Mouse (Mus musculus) skeletal muscle tissue, adult 2 months (tissue): Measurements from ENCODE around the gene Car7.
"Not testable (repeated sequence)": the region's sequence is repeated elsewhere in the genome, so short reads cannot be mapped to it uniquely, and the experiment has no call there.

ENCODE experiments used
- DNase-seq: peaks from one replicate; pipeline ENCODE4 v3.0.0-alpha.2; 2012; ENCODE audit warnings: low read depth, low spot score

Gene Car7

GRCm38 (mm10) chr8:104565457-104565798 is 30.9 kb downstream of the Car7 start:
- no peak for DNase-seq

GRCm38 (mm10) chr8:104569559-104569958 is 35.1 kb downstream of the Car7 start:
- no peak for DNase-seq

DNA sequence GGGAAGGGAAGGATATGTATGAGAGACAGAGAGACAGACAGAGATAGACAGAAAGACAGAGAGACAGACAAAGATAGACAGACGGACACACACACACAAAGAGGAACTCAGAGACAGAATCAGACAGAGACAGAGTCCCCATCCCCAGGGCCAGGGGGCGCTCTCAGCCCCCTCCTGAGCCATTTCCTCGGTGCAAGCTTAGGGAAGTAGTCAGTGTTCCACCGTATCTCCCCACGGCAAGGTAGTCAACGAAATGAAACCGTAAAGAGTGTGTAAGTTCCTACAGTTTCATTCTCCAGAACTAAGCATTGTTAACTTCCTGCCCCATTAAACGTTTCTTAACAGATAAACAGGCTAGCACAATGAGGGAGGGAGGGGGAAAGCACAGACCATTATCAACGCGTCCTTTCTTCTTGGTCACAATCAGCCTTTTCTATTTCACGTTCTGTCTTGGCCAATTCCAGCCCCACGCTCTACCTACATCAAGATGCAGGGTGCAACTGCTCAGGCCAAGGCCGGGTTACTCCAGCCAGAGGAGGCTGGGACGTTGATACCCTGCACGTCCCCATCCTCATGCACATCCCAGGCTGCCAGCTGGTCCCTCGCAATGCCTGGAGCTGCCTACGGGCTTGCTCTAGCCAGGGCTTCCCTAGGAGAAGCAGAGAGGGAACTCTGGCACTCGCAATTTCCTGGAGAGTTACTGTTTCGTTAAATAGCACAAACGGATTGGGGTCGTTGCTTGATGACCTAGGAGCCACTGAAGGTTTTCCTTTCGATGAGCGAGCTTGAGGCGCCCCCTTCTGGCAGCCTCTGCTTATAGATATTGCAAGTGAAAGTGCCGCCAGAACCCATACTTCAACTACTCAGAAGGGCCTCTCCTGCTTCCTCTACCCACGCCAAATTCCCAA is 36.2 kb downstream of the Car7 start:
- peak; percentile 69 for DNase-seq

GRCm38 (mm10) chr8:104576820-104577219 is 42.3 kb downstream of the Car7 start:
- DNase-seq, result no peak

DNA sequence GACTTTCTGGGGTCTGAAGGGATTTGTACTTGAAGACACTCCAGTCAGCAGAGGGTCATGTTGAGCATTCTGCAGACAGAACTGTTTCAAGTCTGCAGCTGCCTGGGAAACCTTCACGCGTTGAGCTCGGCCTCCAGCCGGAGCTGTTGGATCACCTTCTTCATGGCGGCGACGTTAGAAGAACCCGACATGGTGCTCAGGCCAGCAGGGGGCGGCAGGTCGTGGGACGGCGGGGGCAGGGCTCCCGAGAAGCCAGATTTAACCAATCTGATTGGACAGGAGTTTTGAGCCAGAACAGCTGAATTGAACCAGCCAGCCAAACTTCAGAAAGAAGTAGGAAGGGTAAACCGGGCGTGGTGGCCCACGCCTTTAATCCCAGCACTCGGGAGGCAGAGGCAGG is 43.1 kb downstream of the Car7 start:
- DNase-seq, result not testable (repeated sequence)

DNA sequence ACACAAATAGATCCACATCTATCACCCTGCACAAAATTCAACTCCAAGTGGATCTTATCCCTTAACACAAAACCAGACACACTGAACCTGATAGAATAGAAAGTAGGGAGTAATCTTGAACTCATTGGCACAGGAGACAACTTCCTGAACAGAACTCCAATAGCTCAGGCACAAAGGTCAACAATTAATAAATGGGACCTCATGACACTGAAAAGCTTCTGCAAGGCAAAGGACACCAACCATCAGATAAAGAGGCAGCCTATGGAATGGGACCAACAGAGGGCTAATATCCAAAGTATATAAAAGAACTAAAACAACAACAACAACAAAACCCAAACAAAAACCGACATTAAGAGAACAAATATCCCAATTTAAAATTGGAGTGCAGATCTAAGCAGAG is 50.0 kb downstream of the Car7 start:
- DNase-seq, result no peak

DNA sequence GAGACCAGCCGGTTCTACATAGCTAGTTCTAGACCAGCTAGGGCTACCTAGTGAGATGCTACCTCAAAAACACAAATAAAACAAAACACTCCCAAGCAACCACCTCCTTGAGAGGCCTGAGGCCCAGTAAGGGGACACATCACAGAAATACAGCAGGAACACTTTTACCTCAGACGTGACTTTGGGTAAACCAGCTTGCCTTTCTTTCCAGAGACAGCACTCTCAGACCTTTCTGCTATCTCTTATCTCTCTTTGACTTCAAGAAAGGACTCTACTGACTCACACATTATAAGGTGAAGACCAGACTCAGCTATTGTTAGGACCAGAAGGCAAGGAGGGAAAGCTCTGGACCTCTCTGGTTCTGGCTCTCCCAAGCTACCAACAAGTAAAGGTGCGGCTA is 55.8 kb downstream of the Car7 start:
- no peak for DNase-seq

GRCm38 (mm10) chr8:104591133-104591834 is 56.8 kb downstream of the Car7 start, which contains the start of gene Pdp2:
Gene Pdp2 (plus strand): TSS chr8:104591451.
- peak; percentile 92 for DNase-seq

GRCm38 (mm10) chr8:104591856-104592255 is 57.4 kb downstream of the Car7 start:
- no peak for DNase-seq

DNA sequence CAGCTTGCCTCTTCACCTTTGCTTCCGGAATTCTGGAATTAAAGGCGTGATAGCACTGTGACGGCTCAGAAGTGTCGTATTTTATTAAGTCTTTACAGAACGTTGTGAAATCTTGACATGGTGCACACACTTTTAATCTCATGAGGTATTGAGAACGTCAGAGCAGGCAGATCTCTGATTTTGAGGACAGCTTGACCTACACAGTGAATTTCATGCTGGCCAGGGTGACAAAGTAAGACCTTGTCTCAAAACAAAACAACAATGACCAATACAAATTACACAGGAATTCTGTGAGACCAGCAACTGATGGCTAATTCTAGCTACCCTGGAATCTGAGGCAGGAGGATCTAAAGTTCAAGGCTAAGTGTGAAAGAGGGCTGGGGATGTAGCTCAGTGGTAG is 58.1 kb downstream of the Car7 start:
- no peak for DNase-seq

GRCm38 (mm10) chr8:104593536-104594325 is 59.2 kb downstream of the Car7 start:
- no peak for DNase-seq

DNA sequence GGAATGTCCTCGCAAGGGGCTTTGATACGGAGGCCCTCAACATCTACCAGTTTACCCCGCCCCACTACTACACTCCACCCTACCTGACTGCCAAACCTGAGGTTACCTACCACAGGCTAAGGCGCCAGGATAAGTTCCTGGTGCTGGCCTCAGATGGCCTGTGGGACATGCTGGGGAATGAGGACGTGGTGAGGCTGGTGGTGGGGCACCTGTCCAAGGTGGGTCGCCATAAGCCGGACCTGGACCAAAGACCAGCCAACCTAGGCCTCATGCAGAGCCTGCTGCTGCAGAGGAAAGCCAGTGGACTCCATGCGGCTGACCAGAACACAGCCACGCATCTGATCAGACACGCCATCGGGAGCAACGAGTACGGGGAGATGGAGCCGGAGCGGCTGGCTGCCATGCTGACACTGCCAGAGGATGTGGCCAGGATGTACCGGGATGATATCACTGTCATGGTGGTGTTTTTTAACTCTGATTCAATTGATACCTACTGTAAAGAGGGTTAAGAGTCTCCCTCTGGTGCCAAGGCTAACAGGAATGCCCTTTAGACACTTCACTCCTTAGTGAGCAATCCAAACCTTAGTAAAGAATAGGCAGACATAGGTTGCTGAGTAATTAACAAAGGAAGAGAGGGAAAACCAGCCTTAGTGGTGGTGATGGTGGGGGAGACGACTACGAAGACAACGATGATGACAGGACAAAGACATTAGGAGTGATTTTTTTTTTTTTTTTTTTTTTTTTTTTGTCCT is 60.3 kb downstream of the Car7 start:
- DNase-seq, result no peak

- no peak for DNase-seq
These were observed 61.5 kb downstream of the Car7 start for GRCm38 (mm10) chr8:104595773-104596536.

GRCm38 (mm10) chr8:104597656-104598055 is 63.2 kb downstream of the Car7 start:
- peak; percentile 40 for DNase-seq

- DNase-seq, result no peak
These were observed 64.0 kb downstream of the Car7 start for GRCm38 (mm10) chr8:104598496-104598895.
